Mouse (Mus musculus): ENCODE data around the gene Arhgap1.

The Arhgap1 gene

DNA sequence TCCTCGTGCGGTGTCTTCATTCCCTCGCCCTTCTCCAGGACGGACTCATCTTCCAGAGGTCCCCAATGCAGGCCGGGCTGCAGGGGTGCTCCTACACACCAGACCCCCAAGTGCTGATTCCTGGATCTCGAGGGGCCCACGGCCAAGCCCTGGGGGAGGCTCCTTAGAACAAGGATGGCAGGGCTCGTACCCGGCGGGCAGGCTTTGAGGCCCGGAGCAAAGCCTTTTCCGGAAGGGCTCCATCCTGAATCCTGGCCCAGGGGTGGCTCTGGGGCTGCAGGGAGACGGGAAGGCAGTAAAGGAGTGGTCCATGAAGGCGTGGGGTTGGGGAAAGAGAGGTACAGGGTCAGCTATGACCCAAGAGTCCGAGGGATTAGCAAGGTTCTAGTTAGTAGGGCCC, 508 bp upstream of the Arhgap1 start:
- no peak for DNase-seq (ENCODE audit: low read depth)

DNA sequence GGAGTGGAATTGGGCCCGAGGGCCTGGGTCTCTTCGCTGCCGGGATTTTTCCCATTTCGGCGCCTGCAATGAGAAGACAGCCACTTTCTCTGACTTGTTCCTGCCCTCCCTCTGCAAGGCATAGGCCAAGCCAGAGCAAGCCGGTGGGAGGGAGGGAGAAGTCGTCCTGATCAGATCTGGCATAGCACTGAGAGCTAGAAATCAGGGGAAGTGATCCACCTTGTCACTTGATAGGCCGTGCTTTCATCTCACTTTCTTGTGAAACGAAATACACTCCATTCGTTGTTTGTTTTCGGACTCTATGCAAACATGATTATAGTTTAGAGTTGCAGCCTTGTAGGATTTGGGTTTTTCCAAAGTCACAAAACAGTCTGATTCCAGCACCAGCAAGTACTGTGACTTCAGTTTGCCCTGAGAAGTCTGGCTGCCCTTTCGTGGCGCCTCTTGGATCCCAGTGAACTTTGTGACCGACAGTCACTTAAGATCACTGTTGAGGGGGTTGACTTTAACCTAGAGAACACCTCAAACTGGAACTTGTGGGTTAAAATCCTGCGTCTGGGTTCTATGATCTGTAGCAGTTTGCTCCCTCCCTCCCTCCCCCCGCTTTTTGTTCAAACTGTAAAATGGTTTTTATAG, 818 bp downstream of the Arhgap1 start:
- peak; percentile 29 for DNase-seq (ENCODE audit: low read depth)

GRCm38 (mm10) chr2:91651458-91652258, 2.0 kb downstream of the Arhgap1 start:
- no peak for DNase-seq (ENCODE audit: low read depth)

DNA sequence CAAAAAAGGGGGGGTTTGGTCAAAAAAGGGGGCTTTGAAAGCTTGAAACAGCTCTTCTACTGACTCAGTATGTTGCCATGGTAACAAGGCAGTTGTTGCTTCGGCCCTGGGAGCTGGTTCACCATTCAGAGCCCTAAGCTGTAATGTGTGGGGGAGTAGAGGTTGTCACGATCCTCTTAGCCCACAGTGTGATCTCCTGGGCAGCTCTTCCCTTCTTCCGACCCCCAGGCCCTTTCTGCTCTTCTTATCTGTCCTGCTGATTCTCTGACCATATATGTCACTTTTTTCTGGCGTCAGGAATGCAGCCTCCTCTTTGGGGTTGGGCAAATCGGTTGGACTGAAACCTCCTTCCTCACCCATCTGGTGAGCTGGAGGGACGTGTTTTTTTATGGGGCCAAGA, 3.2 kb downstream of the Arhgap1 start:
- DNase-seq (ENCODE audit: low read depth): no peak

- DNase-seq (ENCODE audit: low read depth): no peak
These were observed 5.7 kb downstream of the Arhgap1 start for GRCm38 (mm10) chr2:91655388-91655787.

GRCm38 (mm10) chr2:91655827-91656226, 6.2 kb downstream of the Arhgap1 start:
- no peak for DNase-seq (ENCODE audit: low read depth)

GRCm38 (mm10) chr2:91656774-91657173, 7.1 kb downstream of the Arhgap1 start:
- no peak for DNase-seq (ENCODE audit: low read depth)

GRCm38 (mm10) chr2:91659657-91660056, 10.0 kb downstream of the Arhgap1 start:
- DNase-seq (ENCODE audit: low read depth): no peak

DNA sequence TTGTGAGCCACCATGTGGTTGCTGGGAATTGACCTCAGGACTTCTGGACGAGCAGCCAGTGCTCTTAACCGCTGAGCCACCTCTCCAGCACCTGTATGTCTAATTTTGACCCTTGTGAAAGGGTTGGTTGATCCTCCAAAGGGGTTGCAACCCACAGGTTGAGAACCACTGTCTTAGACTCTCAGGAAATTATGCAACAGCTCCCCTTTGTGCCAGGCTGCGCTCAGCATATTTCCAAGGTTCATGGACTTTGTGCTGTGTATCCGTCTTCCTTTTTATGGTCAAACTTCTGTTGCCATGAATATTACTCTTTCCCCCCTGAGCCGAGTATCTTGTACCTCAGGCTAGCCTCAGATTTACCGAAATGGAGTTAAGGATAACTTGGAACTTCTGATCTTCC, 11.3 kb downstream of the Arhgap1 start:
- no peak for DNase-seq (ENCODE audit: low read depth)

- DNase-seq (ENCODE audit: low read depth): no peak
These were observed 15.1 kb downstream of the Arhgap1 start for GRCm38 (mm10) chr2:91664780-91665179.

DNA sequence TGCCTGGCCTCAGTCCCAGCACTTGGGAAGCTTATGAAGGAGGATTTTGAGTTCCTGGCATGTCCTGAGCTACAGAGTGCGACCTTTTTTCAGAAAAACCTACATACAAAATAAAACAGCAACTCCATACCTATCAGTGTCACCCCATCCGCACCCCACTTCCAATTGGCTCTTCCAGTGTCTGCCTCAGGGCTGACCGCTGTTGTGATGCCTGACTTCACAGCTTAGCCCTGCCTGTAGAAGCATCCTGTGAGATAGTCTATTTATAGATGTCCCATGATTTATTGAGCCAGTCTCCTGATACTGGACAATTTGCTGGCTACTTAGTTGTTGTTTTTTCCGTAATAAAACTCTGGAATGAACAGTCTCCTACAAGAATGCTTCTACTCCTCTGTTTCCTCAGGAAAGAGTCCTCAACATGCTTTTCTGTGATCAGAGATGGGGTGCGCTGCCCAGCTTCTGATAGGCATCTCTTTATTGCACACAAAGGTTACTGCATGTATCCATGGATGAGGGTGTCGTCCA, 16.8 kb downstream of the Arhgap1 start:
- DNase-seq (ENCODE audit: low read depth): no peak

DNA sequence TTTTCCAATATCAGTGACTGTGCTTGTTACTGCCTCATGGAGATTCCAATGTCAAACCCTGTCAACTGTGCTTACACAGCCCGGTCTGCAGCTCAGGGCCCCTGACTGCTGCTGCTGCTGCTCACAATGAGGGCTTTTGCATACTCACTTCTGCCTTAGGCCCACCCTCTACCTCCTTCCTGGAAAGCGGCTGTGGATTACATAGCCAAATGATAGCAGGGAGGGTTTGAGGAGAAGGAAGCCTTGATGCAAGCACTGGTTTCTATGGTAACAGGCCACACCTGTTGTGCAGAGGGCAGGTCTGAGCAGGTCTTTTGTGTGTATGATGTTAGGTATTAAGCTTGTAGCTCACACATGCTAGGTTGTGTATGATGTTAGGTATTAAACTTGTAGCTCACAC, 18.1 kb downstream of the Arhgap1 start:
- no peak for DNase-seq (ENCODE audit: low read depth)

DNA sequence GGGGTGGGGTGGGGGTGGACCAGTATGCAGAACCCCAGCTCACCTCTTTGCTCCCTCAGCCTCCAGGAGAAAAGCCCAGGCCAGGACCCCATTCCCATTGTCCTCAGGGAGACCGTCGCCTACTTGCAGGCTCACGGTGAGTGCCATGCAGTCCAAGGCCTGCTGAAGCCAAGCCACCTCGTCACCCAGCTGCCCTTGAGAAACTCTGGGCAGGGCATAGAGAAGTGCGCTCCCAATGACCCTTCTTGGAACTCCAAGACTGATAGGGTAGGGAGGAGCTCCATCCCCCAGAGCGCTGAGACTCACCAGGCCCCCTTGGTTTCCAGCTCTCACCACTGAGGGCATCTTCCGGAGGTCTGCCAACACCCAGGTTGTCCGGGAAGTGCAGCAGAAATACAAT, 19.7 kb downstream of the Arhgap1 start:
- DNase-seq (ENCODE audit: low read depth): no peak

DNA sequence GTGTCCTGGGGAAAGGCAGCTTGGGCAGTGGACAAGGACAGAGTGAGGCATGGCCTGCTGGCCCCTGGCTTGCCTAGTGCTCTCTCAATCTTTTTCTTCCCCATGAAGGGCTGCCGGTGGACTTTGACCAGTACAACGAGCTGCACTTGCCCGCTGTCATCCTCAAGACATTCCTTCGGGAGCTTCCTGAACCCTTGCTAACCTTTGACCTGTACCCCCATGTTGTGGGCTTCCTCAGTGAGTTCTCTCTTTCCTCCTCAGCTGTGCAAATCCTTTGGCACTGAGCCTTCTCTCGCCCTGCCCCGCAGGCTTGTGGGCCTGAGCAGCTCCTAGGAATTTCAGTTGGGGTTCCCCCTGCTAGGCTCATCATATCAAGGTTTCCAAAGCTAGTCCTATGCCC, 20.4 kb downstream of the Arhgap1 start:
- no peak for DNase-seq (ENCODE audit: low read depth)

GRCm38 (mm10) chr2:91673587-91673986, 23.9 kb downstream of the Arhgap1 start:
- DNase-seq (ENCODE audit: low read depth): no peak

- no peak for DNase-seq (ENCODE audit: low read depth)
These were observed 25.2 kb downstream of the Arhgap1 start for GRCm38 (mm10) chr2:91674895-91675294.

DNA sequence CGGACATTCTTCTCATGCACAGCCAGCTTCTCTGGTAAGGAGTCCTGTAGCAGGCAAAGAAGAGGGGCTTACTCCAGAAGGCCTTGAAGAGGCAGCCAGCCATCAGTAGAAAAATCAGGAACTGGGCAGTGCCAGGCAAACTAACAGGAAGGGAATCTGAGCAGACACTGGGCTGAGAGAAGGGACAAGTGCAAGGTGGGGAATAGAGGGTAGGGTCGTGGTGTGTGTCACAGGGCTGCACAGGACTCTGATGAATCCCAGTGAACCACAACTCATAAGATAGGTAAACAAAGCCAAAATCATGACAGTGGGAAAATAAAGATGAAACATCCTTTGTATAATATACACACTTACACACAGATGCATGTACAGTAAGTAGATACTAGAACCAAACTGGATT, 26.8 kb downstream of the Arhgap1 start:
- DNase-seq (ENCODE audit: low read depth): no peak

DNA sequence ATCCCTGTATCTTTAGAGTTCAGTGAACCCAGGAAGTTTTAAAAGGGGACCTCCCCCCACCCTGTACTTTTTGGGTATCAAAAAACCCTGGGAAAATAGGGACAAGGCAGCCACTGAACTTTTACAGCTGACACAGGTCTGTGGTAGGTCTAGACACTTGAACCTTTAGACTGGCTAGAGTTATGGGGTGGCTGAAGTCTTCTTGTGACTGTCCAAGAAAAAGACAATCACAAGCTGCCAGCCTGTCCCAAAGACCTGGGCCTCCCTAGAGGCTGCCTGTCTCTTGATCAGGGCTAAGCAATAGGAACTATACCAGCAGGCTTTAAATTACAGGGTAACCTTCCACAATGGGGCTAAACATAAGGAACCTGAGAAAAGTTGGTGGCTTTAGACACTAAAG, 27.3 kb downstream of the Arhgap1 start:
- DNase-seq (ENCODE audit: low read depth): no peak

DNA sequence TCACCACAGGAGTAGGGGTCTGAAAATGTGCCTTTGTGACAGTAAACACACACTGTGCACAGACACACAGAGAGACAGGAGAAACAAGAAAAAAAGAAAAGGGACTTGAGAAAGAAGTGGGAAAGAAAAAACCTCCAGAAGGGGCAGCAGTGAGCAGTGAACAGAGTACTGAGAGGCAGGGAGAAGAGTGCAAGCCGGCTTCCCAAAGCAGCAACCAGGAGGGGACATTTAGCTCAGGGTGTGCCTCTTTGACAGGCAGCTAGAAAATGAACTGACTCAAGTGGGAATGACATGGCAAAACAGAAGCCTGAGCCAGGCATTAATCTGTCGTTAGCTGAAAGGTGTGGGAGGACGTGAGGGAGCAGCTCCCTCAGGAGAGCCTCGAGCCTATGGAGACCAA, 33.2 kb downstream of the Arhgap1 start:
- peak; percentile 56 for DNase-seq (ENCODE audit: low read depth)

DNA sequence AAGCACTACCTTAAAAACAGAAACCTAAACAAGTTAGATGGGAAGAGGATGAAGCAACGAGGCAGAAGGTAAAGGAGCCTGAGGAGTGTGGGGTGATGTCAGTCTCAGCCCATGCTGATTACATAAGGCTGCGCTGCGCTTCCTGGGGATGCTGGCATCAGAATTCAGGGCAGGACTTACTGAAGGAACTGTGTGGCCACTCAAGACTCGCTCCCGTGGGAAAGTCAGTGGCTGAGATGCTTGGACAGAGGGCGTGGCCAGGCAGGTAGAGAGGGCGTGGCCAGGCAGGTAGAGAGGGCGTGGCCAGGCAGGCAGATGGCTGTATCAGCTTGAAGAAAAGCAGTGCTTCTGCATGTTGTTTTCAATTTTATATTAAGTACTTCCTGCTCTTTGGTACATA, 34.3 kb downstream of the Arhgap1 start:
- no peak for DNase-seq (ENCODE audit: low read depth)

DNA sequence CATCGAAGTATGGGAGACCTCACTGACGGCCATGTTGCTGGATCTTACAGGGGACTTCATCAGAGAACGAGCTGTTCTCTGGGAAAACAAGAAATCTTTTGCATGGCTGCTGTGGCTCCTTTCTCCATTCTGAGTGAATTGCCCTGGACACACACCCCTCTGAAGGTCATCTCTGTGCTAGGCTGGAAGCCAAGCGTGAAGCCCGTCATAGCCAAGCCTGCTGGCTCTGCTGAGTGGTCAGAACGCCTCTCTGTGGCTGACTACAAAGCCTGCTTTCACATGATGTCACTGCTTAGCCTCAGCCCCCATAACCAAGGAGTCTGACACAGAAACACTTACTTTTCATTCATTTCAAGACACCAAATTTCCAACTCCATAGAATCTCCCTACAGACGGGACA, 39.8 kb downstream of the Arhgap1 start:
- DNase-seq (ENCODE audit: low read depth): no peak

GRCm38 (mm10) chr2:91695436-91696224, 46.0 kb downstream of the Arhgap1 start:
- no peak for DNase-seq (ENCODE audit: low read depth)

GRCm38 (mm10) chr2:91696225-91696590, 46.5 kb downstream of the Arhgap1 start:
- peak; percentile 20 for DNase-seq (ENCODE audit: low read depth)

Data from c-Kit-positive CD71-negative TER-119-negative erythroid progenitor cells, embryonic 14.5 days (primary cell).